Mouse (Mus musculus) cerebral cortex, adult 2 months (tissue): Measurements from ENCODE around the gene Prickle4.

ENCODE experiments used
- WGBS: fragments of 180-500 bp; shearing (Covaris S2); methylation state at CpG from one replicate; pipeline ENCODE4 v1.1.7; 2018; 5-methylcytosine and 5-hydroxymethylcytosine counted together

Prickle4 gene

DNA sequence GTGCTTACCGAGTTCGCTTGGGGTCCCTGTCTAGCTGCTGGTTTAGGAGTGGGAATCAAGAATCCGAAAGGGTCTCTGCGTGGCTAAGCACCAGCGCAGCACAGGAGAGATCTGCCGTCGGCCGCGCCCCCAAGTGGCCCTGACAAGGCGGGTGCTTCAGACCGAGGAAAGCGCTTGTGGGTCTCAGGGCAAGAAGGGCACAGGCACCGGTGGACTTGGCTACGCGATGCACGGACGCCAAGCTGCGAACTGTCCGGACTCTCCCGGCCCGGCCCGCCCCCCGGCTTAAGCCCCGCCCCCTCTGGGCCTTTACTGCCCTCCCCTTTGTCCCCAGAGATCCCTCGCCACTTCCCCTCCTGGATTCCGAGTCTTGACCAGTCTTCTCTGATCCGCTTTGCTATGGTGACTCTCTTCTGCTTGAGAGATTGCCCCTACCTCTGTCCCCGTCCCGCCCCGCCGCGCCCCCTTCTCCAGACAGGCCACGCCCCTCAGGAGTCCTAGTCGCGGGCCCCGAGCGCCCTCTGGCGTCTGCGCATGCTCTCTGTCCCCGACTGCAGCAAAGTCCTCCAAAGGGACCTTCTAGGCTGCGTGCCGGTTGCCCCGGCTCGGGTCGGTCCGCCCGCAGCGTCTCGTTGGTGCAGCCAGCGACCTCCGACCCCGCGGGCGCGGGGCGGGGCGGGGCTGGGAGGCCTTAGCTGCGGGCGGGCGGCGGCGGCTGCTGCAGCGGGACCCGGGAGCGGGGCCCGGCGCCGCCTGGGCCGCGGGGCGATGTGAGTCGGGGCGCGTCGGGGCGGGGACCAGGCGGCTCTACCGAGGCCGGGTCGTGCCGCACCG, at the start of gene Prickle4:
Prickle4 (minus strand) TSS at position 234 of the 834 bp plus-strand sequence.
- 2% methylated on average over 80 of the region's 82 CpGs for WGBS

DNA sequence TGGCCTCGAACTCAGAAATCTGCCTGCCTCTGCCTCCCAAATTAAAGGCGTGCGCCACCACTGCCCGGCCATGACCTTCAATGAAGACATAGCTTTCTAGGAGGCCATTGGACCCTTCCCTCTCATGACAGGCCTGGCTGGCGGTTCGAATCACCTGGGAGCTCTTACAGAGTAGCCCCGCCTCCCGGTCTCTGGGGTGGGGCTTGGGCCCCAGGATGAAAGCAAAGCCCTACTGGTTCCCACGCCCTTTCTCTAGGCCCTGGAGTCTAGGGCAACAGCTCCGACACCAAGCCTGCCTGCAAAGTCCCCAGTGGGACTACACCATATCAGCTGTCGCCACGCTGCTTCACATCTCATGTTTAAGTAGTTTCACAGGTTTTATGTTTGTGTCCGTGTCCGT, 49.5 kb upstream of the Prickle4 start:
- WGBS = 97% methylated on average over 14 of the region's 14 CpGs

DNA sequence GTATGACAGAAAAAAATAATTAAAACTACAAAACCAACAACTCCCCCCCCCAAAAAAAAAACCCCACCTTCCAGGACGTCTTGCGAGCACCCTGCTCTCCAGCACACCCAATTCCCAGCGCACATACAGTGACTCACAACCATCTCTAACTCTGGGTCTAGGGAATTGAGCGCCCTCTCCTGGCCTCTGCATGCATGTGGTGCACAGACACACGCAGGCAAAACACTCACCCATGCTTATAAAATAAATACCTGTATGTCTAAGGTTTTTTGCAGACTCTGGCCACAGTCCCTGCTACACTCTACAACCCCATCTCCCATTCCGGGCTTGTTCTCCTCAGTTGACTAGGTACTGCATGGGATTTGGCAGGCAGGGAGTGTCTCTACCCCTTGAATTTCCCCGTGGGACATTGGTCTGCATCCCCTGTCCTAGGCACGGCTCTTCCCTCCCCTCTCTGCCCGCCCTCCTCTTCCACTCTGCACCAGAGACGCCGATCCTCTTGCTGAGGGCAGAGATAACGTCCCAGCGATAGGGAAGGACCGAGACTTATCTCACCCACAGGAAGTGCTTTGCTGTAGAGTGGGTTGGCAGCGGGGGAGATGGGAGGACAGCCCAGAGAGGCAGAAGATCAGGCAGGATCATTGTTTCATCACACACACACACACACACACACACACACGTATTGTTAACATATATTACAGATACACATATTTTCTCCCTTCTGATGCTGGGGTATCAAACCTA, 48.6 kb upstream of the Prickle4 start:
- 59% methylated on average over 16 of the region's 16 CpGs for WGBS

DNA sequence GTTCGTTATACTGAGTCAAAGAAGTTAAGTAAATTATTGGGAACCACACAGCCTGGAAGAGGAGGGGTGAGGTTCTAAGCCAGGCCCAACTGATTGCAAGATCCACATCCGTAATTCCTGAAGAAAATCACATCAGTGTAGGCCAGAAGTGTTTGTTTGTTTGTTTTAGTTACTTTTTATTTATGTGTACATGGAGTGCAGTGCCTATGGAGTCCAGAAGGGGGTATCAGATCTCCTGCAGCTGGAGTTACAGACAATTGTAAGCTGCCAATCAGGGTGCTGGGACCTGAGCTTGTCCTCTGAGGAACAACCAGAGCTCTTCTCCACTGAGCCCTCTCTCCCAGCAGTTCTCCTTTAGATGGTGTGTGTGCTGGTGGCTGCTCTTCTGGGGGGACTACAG, 45.6 kb upstream of the Prickle4 start:
- 79% methylated on average over 2 of the region's 2 CpGs for WGBS

DNA sequence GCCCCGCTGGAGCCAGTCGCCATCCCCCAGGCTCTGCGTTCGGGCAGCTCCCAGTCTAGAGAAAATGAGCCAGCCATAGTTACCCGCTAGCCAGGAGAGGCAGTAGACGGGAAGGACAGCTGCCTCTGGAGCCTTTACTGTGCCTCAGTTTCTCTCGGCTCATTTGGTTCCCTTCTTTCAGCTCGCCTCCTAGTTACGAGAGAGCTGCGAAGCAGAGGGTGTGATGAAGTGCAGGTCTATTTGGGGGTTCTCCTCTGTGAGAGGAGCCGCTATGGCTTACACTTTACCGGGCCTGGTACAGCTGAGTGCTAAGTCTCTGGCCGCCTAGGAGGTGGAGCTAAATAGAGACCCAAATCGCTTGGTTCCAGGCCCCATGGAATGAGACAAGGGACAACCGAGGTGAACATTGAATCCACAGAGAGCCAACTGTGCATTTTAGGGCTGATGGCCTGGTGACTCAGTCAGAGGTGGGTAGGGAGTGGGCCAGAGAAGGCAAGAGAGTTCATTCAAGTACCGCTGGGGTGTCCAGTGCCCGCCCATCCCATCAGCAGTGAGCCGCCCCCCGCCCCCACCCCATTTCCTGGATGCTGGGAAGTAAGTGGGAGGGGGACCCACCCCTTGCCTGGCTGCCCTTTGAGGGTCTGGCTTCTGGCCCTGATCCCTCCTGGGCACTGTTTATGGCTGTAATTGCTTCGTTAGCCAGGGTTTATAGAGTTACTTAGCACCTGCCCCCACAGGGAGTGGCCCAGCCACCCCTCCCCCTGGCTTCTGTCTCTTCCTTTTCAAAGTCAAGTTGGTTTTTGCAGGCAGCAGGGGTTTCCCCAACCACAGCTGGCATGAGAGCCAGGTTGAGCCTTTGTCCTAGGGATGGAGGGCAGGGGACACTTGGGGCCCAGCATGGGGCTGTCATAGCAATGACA, 44.6 kb upstream of the Prickle4 start:
- 31% methylated on average over 20 of the region's 20 CpGs for WGBS

DNA sequence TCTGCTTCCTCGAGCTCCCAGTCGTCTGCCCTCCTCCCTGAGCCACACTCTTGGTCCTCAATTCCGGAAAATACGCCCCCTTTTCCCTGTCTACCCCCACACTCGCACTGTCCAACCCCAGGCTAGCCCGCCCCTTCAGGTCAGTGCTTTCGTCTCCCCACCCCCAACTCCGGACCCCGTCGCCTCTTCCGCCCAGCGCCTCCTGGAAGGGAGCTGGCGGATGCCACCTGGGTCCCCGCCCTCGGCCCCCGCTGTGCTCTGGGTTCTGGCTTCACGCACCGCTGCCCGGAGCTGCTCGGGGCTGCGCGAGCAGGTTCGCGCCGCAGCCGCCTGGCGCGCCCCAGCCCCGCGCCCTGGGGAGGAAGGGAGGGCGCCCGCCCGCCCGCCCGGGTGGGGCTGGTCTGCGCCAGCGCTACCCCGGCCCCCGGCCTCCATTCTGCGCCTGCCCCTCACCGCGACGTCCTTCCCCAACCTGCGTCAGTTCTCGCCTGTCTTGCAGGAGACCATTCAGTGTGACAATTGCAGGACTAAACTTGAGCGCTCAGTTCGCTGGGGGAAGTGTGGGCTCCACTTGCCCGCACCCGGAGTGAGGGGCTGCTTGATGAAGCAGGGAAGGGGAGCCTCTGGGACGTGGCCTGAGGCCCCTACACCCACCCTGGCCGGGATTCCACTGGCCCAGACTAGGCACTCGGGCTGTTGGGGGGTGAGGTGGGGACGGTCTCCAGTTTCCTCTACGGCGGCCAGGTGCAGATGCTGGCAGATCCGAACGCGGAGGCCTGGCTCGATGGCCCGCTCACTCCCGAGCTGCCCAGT, 43.7 kb upstream of the Prickle4 start:
- WGBS = 4% methylated on average over 61 of the region's 61 CpGs

DNA sequence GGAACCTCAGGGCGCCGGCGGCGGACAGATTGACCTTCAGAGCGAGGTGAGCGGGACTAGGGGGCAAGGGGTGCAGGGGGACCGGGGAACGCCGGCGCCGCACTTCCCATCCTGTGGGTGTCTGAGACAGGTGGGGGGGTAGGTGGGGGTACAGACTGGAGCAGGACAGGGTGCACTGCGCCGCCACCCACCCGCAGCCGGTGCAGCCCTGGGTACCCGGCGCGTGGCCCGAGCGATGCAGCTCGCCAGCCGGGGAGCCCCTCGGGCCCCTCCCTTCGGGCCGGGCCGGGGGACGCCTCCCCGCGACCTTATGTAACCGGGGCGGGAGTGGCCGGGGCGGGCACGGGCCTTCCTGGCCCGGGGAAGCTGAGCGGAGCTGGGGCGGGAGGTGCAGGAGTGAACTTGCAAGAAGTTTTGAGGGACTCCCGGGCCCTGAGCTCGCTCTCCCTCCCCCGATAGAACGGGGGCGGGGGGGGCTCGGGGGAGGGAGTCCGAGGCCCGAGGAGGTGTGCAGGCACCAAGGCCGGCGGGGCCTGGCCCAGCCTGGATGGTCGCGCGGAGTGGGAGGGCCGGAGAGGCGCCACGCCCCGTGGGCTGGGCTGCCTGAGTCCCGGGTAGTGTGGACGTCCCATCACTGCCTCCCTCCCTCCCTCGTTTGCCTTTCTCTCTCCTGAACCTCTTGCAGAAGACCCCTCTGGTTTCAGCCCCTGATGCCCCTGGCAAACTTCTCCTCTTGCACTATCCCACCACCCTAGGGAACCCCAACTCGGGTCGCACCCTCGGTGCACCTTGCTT, 42.9 kb upstream of the Prickle4 start:
- WGBS = under 1% methylated on average over 59 of the region's 60 CpGs

DNA sequence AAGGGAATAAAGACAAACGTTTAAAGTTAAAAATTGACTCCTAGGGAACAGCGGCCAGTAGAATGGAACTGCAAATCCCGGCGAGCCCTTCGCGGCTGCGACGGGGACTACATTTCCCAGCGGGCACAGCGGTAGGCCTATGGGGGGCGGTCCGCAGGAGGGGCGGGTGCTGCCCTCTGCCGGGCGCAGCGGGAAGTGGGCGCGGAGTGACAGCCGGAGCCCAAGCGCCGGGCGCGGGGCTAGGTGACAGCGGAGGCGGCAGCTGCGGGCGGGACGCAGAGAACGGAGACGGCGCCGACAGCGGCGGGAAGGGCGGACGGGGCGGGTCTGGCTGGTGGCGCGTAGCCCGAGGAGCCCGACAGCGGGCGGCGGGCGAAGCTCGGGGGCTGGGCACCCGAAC, 42.3 kb upstream of the Prickle4 start, which contains the start of gene Tfeb:
Tfeb (plus strand) TSS at position 175 of the 400 bp plus-strand sequence.
- under 1% methylated on average over 47 of the region's 47 CpGs for WGBS

DNA sequence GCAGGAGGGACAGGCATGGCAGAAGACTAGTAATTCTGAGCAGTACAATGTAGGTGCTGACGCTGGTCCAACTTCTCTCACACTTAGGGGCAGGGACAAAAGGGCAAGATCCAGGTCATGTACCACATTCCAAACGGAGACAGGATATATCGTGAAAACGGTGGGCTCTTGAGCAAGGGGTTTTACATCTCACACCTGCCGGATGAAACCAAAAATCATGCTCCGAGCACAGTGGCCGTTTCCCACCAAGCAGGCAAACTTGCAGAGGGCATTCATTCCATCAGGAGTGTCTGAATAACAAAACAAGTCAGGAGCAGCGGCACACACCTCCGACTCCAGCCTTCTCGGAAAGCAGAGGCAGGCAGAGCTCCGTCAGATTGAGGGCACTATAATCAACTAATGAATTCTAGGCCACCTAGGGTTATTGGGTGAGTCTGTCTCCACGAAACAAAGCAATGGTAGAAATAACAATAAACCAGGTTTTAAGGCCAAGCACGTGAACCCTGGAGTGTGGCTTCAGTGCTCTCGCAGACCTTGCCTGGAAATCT, 41.1 kb upstream of the Prickle4 start:
- 84% methylated on average over 14 of the region's 14 CpGs for WGBS

DNA sequence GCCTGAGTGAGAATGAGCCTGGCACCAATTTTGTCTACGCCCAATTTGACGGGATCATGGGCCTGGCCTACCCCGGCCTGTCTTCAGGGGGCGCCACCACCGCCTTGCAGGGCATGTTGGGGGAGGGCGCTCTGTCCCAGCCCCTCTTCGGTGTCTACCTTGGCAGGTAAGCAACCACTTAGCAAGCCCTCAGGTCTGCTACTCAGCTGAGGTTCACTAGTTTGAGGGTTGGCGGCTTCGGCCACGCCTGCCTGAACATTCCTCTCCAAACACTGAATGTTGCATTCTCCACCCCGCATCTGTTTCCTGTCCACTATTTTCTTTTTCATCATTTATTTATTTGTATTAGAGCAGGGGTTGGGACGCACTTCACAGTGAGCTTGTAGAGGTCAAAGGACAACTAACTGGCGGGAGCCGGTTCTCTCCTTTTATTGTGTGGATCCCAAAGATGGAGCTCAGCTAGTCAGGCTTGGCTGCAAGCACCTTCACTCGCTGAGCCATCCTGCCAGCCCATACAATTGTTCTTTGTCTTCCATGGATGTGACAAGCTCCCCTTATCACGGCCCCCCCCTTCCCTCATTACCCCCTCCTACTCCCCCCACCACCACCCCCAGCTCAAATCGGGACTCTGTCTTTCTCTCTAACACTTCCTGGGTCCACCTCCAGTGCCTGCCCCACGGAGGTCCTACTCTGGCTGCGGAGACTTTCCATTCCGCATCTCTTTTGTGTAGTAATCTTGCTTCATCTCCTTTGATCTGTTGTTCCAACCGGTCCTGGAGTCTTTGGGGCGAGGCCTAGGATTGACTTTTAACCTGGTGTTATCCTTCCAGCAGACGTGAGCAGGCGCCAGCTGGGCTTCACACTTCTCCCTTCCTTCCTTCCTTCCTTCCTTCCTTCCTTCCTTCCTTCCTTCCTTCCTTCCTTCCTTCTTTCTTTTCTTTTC, 36.4 kb upstream of the Prickle4 start:
- WGBS = 56% methylated on average over 24 of the region's 24 CpGs

DNA sequence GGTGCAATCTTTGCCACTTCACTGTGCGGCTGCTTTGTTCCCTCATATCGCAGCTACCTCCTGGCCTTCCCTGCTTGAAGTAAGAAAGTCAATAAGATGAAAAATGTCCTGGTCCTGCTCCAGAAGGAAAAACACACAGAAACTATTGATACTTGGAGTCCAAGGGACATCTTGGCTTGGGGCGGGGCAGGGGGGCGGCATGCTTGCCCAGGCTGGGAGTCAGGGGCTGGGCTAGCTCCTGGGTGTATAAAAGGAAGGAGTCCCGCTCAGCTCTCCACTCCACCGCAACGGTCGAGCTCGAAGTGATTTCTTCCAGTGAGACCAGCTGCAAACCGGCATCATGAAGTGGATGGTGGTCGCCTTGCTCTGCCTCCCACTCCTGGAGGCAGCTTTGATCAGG, 32.0 kb upstream of the Prickle4 start, which contains the start of gene Pgc:
Pgc (plus strand) TSS at position 277 of the 400 bp plus-strand sequence.
- WGBS = 87% methylated on average over 11 of the region's 11 CpGs

DNA sequence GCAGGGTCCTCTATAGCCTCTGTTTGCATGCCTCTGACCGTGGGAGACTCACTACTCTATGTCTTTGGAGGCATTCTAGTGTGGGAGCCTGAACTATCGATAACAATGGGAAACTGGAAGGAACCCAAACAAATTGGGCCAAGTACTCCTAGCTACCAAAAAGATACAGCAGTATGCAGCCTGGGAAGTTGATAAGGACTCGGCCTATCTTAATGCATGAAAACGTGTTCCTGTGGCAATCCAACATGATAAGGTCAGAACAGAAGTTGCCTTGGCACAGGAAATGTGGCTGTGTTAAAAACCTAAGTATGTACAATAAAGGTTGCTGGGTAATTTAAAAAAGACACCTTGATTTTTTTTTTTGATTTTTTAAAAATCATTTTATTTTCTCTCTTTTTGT, 26.6 kb upstream of the Prickle4 start:
- 73% methylated on average over 4 of the region's 4 CpGs for WGBS

DNA sequence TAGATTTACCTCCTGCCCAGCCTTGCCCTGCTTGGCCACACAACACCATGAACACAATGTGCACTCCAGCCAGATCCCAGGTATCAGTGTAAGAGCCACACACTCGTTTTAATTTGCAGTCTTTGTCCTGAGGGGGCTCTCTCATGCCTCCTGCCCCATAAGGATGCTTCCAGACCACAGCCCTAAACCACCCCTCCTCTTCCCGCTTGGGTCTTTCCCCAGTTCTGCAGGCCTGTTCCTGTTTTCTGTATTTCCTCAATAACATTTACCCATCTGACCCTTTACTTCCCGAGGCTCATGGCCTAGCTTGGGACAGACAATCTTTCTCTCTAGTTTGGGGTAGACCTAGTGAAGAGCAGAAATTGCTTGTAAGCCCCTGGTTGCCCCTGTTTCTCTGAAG, 20.5 kb upstream of the Prickle4 start:
- WGBS = 75% methylated on average over 3 of the region's 3 CpGs

DNA sequence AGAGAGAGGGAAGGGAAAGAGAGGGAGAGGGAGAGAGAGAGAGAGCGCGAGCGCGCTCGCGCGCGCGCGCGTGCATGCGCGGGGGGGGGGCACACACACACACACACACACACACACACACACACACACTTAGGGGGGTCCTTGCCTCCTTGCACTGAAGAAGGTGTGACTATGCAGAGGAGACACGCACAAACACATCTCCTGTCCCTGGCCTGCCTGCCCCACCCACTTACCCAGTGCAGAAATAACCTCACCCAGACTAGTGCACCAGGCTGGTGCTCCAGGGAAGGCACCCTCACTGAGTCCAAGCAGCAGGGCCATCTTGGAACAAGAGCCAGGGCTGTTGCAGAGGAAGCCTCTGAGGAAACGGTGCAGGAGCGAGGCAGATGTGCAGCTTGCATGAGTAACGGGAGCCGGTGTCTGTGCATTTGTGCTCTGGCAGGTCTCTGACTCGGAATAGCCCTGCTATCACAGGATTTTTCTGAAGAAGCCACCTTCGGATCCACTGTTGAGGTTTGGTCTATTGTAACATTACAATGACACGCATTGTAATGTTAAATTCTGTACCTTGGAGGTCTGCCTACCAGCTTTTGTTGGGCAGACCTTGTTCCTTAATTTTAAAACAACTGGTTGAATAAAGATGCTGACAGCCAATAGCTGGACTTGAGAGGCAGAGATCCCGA, 18.5 kb upstream of the Prickle4 start:
- WGBS = 50% methylated on average over 22 of the region's 22 CpGs

DNA sequence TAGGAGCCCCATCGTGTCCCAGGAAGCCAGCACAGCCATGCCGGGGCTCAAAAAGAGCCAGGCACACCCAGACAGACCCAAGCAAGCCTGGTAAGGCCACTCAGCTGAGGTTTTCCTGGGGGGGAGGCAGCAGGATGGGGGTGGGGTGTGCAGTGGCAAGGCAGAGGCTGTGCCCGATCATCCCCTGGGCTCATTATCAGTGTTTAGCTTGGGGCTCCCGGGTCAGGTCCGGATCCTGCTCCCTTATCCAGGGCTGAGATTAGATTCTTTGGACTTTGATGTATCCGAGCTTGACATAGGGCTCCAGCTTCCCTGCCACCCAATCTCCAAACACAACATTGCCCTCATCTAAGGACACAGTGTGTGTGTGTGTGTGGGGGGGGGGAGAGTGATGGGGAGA, 17.3 kb upstream of the Prickle4 start:
- 82% methylated on average over 6 of the region's 6 CpGs for WGBS

DNA sequence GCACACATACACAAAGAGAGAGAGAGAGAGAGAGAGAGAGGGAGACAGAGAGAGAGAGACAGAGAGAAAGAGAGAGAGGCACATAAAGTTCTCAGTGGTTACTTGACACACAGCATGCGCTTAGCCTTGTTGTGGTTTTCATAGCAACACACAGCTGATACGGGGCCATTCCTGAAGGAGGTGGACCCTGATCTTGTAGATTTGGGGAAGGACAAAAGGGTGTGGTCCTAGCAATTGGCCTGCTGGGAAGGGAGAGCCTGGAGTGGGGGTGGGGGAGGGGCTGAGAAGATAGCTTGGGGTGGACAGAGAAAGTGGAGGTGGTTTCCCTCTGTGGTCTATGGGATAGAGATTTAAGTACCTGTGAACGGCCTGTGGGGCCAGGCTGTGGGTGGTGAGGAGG, 15.5 kb upstream of the Prickle4 start:
- WGBS = 91% methylated on average over 3 of the region's 3 CpGs

DNA sequence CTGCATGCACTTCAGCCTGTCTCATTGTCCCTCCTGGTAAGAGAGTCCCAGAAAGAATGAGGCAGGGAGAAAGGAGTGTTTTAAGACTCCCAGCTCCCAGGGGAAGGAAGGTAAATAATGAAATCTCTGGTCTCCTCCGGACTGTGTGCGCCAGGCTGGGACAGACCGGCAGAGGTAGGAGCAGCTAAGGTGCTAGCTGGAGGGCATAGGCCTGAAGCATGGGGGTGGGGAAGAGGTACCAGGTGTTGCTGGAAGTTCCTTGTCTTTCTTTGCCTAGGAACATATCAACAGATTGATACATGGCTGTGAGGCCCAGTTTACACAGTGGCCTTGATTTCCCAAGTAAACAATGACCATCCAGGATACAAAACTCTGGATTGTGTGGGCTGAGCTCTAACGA, 14.4 kb upstream of the Prickle4 start:
- 72% methylated on average over 4 of the region's 4 CpGs for WGBS

DNA sequence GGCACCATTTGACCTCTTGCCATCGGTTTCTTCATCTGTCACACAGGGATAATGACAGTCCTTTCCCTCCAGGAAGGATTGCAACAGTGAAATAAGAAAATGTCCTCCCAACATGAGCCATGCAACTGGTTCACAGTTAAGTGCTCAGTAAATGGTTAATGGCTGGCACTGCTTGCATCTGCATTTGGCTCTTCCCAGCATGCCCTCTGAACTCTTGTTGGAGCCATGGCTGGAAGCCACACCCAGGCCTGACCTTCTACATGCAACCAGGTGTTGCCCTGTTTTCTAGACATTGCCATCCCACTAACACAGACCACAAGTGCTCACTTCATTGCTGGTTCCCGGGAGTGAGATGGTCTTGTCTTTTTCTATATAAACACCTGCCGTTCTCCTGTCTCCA, 13.4 kb upstream of the Prickle4 start:
- WGBS = 89% methylated on average over 3 of the region's 3 CpGs
